Mouse (Mus musculus): ENCODE measurements at regions not wholly inside any gene's neighbourhood (a gene's known extent, or its start where the extent isn't known, plus 50 kb on each side); places are given as distances from the start of the nearest gene placed in this dataset.
"Not testable (repeated sequence)": the region's sequence is repeated elsewhere in the genome, so short reads cannot be mapped to it uniquely, and the experiment has no call there.

DNA sequence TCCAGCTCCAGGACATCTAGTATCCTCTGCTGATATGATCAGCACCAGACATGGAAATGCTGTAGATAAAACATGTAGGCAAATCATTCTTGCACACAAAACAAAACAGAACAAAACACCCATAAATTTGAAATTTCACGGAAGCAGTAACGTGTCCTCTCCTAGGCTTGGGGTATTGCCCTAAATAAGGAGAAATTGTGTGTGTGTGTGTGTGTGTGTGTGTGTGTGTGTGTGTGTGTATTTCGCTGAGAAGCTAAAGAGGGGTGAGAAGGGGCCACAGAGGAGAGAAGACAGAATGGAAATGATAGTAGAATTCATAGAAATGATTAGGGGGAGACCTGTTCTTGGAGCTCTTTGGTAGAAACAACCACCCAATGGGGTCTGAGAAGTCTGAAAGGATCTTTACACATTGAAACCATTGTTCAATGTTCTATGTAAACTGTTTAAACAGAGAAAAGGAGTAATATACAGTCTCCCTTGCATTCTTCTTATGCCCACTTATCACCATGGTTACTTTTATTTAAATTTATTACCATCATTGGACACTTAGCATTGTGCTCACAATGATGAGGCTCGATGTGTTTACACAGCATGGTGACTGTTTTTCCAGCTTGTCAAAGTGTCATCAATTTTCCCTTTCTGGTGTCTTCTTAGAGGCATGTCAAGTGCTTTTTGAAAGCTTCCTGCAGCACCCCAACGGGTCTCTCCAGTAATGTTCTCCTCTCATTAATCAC, 317.3 kb upstream of the 4933412E24Rik start:
- DNase-seq (ENCODE audit: low spot score in 2 of 2): no peak

GRCm38 (mm10) chr15:60317577-60317976, 301.2 kb upstream of the 4933412E24Rik start:
- DNase-seq (ENCODE audit: low spot score in 2 of 2): no peak

DNA sequence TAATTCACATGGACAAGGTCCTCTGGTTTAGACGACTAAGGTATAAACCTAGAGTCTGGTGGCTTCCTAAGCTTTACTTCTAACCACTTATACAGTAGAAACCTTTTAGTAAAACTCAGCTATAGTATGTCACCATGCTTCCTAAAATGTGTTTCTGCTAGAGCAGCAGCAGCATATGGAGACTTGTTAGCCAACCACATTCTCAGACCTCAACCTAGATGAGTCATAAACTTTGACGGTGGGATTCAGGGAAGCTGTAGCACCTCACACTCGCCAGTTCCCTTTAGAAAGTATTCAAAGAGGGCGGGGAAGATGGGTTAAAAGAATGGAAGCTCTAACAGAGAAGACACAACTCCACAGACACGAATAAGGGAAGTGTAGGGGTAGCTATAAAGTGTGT, 298.8 kb upstream of the 4933412E24Rik start:
- no peak for DNase-seq (ENCODE audit: low spot score in 2 of 2)

DNA sequence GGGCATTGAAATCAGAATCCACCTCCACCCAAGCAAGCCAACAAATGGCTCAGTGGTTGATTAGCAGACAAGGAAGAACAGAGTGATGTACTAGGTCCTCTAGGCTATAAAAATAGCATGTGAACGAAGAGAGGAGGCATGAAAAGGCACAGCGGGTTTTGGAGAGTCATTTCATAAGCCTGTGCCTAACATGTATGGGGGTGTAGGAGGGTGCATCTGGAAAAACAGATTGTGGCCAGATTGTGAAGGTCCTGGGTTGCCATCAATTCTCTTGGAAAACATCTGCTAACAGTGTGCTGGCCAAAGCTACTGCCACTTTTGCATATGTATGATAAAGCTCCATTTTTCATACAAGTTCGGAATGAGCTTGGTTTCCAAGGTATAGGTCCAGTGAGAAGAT, 293.5 kb upstream of the 4933412E24Rik start:
- DNase-seq (ENCODE audit: low spot score in 2 of 2): no peak

DNA sequence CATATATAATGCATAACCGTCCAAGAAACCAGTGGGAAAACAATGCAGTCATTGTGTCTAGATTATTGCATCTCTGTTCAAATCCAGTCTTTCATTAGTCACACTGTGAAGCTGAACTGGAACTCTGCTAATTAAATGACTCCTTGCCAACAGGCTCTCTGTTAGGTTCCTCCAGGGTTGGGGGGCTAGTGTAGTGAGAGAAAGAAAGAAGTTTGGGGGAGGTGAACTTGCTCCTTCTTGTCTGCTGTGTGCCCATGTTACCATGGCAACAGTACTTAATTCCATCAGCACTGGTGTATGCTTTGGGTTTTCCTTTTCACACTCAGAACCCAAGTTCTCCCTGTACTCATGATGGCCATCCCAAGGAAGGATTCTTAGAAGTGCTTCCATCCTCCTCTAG, 292.6 kb upstream of the 4933412E24Rik start:
- DNase-seq (ENCODE audit: low spot score in 2 of 2): no peak

DNA sequence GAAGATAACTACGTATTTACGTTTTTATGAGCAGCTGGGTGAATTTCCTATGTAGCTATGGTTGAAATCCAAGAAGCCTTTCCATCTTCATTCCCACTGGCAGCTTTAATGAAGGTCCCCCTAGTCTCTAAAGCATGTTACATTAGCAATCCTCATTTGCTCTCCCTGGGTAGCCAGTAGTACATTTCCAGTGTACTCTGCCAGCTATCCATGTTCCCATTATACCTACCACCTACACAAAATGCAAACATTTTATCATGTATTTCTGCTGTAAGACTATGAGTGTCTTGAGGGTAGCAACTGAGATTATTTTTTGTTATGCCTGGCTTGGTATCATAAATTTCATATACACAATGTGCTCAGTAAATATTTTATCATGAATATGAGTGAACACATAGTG, 291.7 kb upstream of the 4933412E24Rik start:
- no peak for DNase-seq (ENCODE audit: low spot score in 2 of 2)

- DNase-seq (ENCODE audit: low spot score in 2 of 2): no peak
Observed at GRCm38 (mm10) chr15:60303501-60303900, 287.1 kb upstream of the 4933412E24Rik start.

- DNase-seq (ENCODE audit: low spot score in 2 of 2): peak in 1 of 2 experiments; percentile 38
Observed at GRCm38 (mm10) chr15:60301939-60302338, 285.5 kb upstream of the 4933412E24Rik start.

- DNase-seq (ENCODE audit: low spot score in 2 of 2): no peak
Observed at GRCm38 (mm10) chr15:60285321-60285720, 268.9 kb upstream of the 4933412E24Rik start.

DNA sequence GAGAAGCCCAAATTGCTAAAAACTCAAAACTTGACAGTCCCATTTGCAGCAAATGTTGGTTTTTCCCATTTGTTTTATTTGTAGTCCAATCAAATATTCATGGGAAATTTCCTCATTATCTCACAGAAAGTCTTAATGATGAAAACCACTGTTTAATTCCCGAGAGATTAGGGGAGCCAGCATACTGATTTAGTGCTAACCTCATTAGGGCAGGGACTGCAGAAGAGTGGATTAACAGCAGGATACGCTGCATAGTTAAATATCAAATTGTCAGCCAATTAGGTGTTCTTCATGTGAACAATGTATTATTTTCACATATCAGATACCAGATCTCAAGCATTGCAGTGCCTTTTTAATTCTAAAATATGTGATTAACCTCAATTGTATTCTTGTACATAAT, 264.0 kb upstream of the 4933412E24Rik start:
- no peak for DNase-seq (ENCODE audit: low spot score in 2 of 2)

DNA sequence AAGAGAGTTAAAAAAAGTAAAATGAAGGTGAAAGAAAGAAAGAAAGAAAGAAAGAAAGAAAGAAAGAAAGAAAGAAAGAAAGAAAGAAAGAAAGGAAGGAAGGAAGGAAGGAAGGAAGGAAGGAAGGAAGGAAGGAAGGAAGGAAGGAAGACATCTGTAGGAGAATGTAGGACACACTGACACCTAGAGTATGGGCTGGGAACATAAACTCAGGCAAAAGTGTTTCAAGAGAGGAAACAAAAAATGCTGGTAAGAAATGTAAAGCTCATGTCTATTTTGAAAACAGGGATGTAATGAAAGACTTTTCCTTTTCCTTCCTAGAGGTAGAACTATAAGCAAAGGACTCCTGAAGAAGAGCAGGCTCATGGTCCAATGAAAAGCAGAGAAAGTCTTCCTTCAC, 237.2 kb upstream of the 4933412E24Rik start:
- DNase-seq (ENCODE audit: low spot score in 2 of 2): not testable (repeated sequence)

GRCm38 (mm10) chr15:60226335-60226938, 210.0 kb upstream of the 4933412E24Rik start:
- DNase-seq (ENCODE audit: low spot score in 2 of 2): no peak

GRCm38 (mm10) chr15:60195070-60195469, 178.7 kb upstream of the 4933412E24Rik start:
- DNase-seq (ENCODE audit: low spot score in 2 of 2): no peak

DNA sequence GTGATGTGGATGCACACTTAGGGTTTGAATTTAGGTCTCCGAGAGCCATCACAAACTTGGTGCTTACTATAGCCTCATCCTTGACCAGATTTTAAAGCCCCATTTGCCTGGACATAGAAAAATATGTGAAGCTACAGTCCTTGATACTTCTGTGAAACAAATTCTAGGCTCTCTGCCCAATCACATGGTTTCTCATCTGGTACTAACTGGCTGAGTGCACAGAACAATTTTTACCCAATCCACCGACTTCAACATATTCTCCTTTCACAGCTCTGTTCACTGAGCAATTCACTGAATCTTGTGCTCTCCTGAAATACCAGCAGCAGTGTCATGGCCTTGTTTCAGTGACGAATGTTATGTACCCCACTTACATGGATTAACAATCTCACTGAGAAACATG, 176.7 kb upstream of the 4933412E24Rik start:
- no peak for DNase-seq (ENCODE audit: low spot score in 2 of 2)

GRCm38 (mm10) chr15:60187002-60187715, 170.7 kb upstream of the 4933412E24Rik start:
- no peak for DNase-seq (ENCODE audit: low spot score in 2 of 2)

DNA sequence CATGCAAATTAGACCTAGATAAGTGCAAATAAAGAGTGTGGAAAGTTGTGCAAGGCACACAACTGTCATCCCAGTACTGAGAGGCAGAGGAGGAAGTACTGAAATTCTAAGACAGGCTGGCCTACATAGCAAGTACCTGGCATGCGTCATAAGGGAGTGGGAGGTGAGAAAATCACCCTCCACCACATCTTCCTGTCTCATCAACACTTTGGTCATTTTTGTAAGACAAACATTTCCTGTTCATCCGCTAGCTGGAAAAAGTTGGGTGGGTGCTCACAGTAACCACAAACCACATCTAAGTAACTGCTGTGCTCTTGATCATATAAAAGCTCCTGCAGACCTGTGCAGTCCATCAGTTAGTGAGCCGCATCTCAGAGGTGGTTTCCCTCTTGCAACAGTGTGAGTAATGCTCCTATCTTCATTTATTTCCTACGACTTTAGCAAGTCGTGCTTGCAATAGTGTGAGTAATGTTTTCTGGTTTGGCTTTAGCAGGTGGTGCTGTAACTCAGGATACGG, 125.2 kb upstream of the 4933412E24Rik start:
- DNase-seq (ENCODE audit: low spot score in 2 of 2): no peak

- no peak for DNase-seq (ENCODE audit: low spot score in 2 of 2)
Observed at GRCm38 (mm10) chr15:60136671-60137070, 120.3 kb upstream of the 4933412E24Rik start.

DNA sequence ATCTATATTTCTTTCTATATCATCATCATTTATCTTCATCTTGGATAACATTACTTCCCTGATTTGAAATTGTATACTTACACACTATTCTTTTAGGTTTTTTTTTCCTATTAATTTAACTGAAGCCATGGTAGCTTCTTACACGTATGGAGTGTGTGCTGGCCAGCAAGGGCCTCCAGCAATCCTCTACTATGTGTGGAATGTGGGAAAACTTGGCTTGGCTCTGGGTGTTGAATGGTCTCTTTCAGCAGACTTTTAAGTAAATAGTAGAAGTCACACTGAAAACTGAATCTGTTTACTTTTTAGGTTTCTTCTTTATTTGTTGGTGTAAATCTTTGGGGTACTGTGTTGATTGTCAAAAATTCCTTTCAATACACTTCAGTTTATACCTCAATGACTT, 118.1 kb upstream of the 4933412E24Rik start:
- no peak for DNase-seq (ENCODE audit: low spot score in 2 of 2)

- no peak for DNase-seq (ENCODE audit: low spot score in 2 of 2)
Observed at GRCm38 (mm10) chr15:60132701-60133100, 116.3 kb upstream of the 4933412E24Rik start.

GRCm38 (mm10) chr15:60124461-60124860, 108.0 kb upstream of the 4933412E24Rik start:
- no peak for DNase-seq (ENCODE audit: low spot score in 2 of 2)

- DNase-seq (ENCODE audit: low spot score in 2 of 2): no peak
Observed at GRCm38 (mm10) chr15:60119926-60120325, 103.5 kb upstream of the 4933412E24Rik start.

GRCm38 (mm10) chr15:60111885-60112284, 95.5 kb upstream of the 4933412E24Rik start:
- DNase-seq (ENCODE audit: low spot score in 2 of 2): no peak

GRCm38 (mm10) chr15:60111046-60111445, 94.6 kb upstream of the 4933412E24Rik start:
- DNase-seq (ENCODE audit: low spot score in 2 of 2): no peak
